Mouse (Mus musculus) ES-E14 (cell line): ENCODE measurements at regions not wholly inside any gene's neighbourhood (a gene's known extent, or its start where the extent isn't known, plus 50 kb on each side); places are given as distances from the start of the nearest gene placed in this dataset.

Experiments
- DNase-seq: peaks from one replicate; pipeline ENCODE4 v3.0.0-alpha.2; 2013; ENCODE audit warnings: low read depth, low spot score
- H3K27ac ChIP-seq: 2 replicates; pipeline ENCODE4 v1.5.1; 2012; ENCODE audit warnings: low read depth, mild to moderate bottlenecking, low read length, moderate library complexity, mixed read lengths; ENCODE audit not compliant: poor library complexity, insufficient read depth, severe bottlenecking
- H3K36me3 ChIP-seq: 2 replicates; pipeline ENCODE4 v1.6.1; 2012; ENCODE audit warnings: mild to moderate bottlenecking, low read length, moderate library complexity, mixed read lengths; ENCODE audit not compliant: control insufficient read depth, poor library complexity, insufficient read depth, severe bottlenecking
- H3K4me1 ChIP-seq, 2 experiments: fragments of 150-350 bp in 1 of 2; sonication (generic) in 1 of 2; 2 replicates each; pipeline ENCODE4 v1.6.1; 2012; ENCODE audit warnings: low read length in 2 of 2, mild to moderate bottlenecking in 1 of 2, mixed read lengths in 1 of 2; ENCODE audit not compliant: control insufficient read depth in 2 of 2, insufficient read depth in 2 of 2, poor library complexity in 1 of 2
- H3K4me3 ChIP-seq, 2 experiments: fragments of 150-350 bp in 1 of 2; sonication (generic) in 1 of 2; 2 replicates each; pipeline ENCODE4 v1.5.1; 2012; ENCODE audit warnings: low read length in 2 of 2, low read depth in 1 of 2, mild to moderate bottlenecking in 1 of 2, mixed read lengths in 1 of 2; ENCODE audit not compliant: insufficient read depth in 1 of 2, poor library complexity in 1 of 2, severe bottlenecking in 1 of 2
- H3K9ac ChIP-seq: 2 replicates; pipeline ENCODE4 v1.6.1; 2012; ENCODE audit warnings: low read depth, mild to moderate bottlenecking, low read length, mixed read lengths; ENCODE audit not compliant: poor library complexity, insufficient read depth, severe bottlenecking
- H3K9me3 ChIP-seq: fragments of 150-350 bp; sonication (generic); 2 replicates; pipeline ENCODE4 v1.6.1; 2012; ENCODE audit warnings: low read depth, mild to moderate bottlenecking, low read length; ENCODE audit not compliant: control insufficient read depth, insufficient read depth
- CHD2 ChIP-seq: IDR thresholded peaks from 2 replicates; pipeline ENCODE4 v1.6.1; 2014; ENCODE audit warnings: mild to moderate bottlenecking, low read depth, low read length, inconsistent platforms
- HCFC1 ChIP-seq: IDR thresholded peaks from 2 replicates; pipeline ENCODE4 v1.6.1; 2012; ENCODE audit warnings: low read length, inconsistent platforms, borderline replicate concordance; ENCODE audit not compliant: insufficient read depth
- MAFK ChIP-seq: IDR thresholded peaks from 2 replicates; pipeline ENCODE4 v1.6.1; 2014; ENCODE audit warnings: mild to moderate bottlenecking, low read depth, low read length, inconsistent platforms; ENCODE audit not compliant: insufficient read depth
- ZC3H11A ChIP-seq: IDR thresholded peaks from 2 replicates; pipeline ENCODE4 v1.6.1; 2012; ENCODE audit warnings: low read depth, mild to moderate bottlenecking, inconsistent platforms, low read length, borderline replicate concordance
- ZNF384 ChIP-seq: IDR thresholded peaks from 2 replicates; pipeline ENCODE4 v1.6.1; 2012; ENCODE audit warnings: low read depth, low read length, inconsistent platforms
- in situ Hi-C, 2 experiments: fragments of 600-800 bp; cut with MboI; formaldehyde crosslinking; loops; one replicate each; pipeline ENCODE4 v1.15.1; 2025; ENCODE audit warnings: low sequenced_read_pairs in 2 of 2, inconsistent platforms in 1 of 2; ENCODE audit not compliant: unreplicated experiment in 2 of 2

GRCm38 (mm10) chr12:12486656-12487356 is 224.9 kb downstream of the Fam49a start:
- Histone ChIP-seq H3K9ac (no peak overlapping the region), H3K4me3 (no peak overlapping the region), H3K4me1 (no peaks in the 10 kb centered on the region), H3K9me3 (no peaks in the 10 kb centered on the region), H3K36me3 (no peaks in the 10 kb centered on the region), H3K27ac (no peak overlapping the region)
- in situ Hi-C loops: no loop called here
- no peak for TF ChIP-seq CHD2
- TF ChIP-seq HCFC1: no peak
- no peak for TF ChIP-seq ZC3H11A
- no peak for TF ChIP-seq MAFK
- TF ChIP-seq ZNF384: no peak
- DNase-seq: no peak

GRCm38 (mm10) chr12:12484921-12485680 is 223.2 kb downstream of the Fam49a start:
- Histone ChIP-seq H3K4me1 (no peaks in the 10 kb centered on the region), H3K27ac (no peak overlapping the region), H3K4me3 (no peak overlapping the region), H3K9ac (no peak overlapping the region), H3K36me3 (no peaks in the 10 kb centered on the region), H3K9me3 (no peaks in the 10 kb centered on the region)
- in situ Hi-C loops: no loop called here
- DNase-seq: no peak
- TF ChIP-seq ZC3H11A (no peak), HCFC1 (no peak), MAFK (no peak), CHD2 (no peak), ZNF384 (no peak)

- Histone ChIP-seq H3K36me3 (no peaks in the 10 kb centered on the region), H3K9me3 (no peaks in the 10 kb centered on the region), H3K4me3 (no peak overlapping the region), H3K4me1 (no peaks in the 10 kb centered on the region), H3K27ac (no peak overlapping the region), H3K9ac (no peak overlapping the region)
- in situ Hi-C loops: no loop called here
- TF ChIP-seq ZC3H11A: no peak
- no peak for TF ChIP-seq CHD2
- TF ChIP-seq ZNF384: no peak
- TF ChIP-seq HCFC1: no peak
- no peak for TF ChIP-seq MAFK
- no peak for DNase-seq
Measured at GRCm38 (mm10) chr12:12480451-12480850, 218.5 kb downstream of the Fam49a start.

- no peaks in the 10 kb centered on the region for H3K4me1 ChIP-seq
- DNase-seq: no peak
- no peaks in the 10 kb centered on the region for H3K36me3 ChIP-seq
- TF ChIP-seq ZNF384: no peak
- TF ChIP-seq HCFC1: no peak
- TF ChIP-seq ZC3H11A: no peak
- no peak for TF ChIP-seq CHD2
- TF ChIP-seq MAFK: no peak
- H3K4me3 ChIP-seq: no peak overlapping the region
- in situ Hi-C loops: no loop called here
- no peak overlapping the region for H3K9ac ChIP-seq
- H3K27ac ChIP-seq: no peak overlapping the region
- no peaks in the 10 kb centered on the region for H3K9me3 ChIP-seq
Measured at GRCm38 (mm10) chr12:12452086-12452485, 190.1 kb downstream of the Fam49a start.
